Mouse (Mus musculus) hindbrain, embryonic 14.5 days (tissue): Measurements from ENCODE around the gene Lpcat4. TPM values are rescaled to one million over a fixed set of nuclear protein-coding genes. Genes with fewer than 3 reads are reported as not detected.

Experiments used
- ATAC-seq: fragments of 200-750 bp; cut with Nextera tagmentation; 2 replicates; pipeline ENCODE4 v1.8.0; 2017; ENCODE audit warnings: moderate number of reproducible peaks, mild to moderate bottlenecking, moderate TSS enrichment, moderate library complexity; ENCODE audit not compliant: low FRiP score
- DNase-seq: peaks from one replicate; pipeline ENCODE4 v3.0.0-alpha.2; 2015; ENCODE audit warnings: low spot score
- H3K27ac ChIP-seq: fragments of 300-500 bp; sonication (generic); 2 replicates; pipeline ENCODE4 v1.5.1; 2014; ENCODE audit warnings: mild to moderate bottlenecking, moderate library complexity
- H3K27me3 ChIP-seq: fragments of 300-500 bp; sonication (generic); 2 replicates; pipeline ENCODE4 v1.6.1; 2014; ENCODE audit warnings: mild to moderate bottlenecking, low read length, mixed read lengths; ENCODE audit not compliant: control insufficient read depth, insufficient read depth
- H3K36me3 ChIP-seq: fragments of 300-500 bp; sonication (generic); replicated peaks from 2 replicates; pipeline ENCODE4 v1.6.1; 2014; ENCODE audit not compliant: control insufficient read depth, insufficient read depth
- H3K4me1 ChIP-seq: fragments of 300-500 bp; sonication (generic); replicated peaks from 2 replicates; pipeline ENCODE4 v1.6.1; 2014; ENCODE audit warnings: antibody characterized with exemption, low read length, mixed read lengths; ENCODE audit not compliant: control insufficient read depth, insufficient read depth
- H3K4me2 ChIP-seq: fragments of 300-500 bp; sonication (generic); replicated peaks from 2 replicates; pipeline ENCODE4 v1.6.1; 2014; ENCODE audit warnings: mild to moderate bottlenecking, moderate library complexity
- H3K4me3 ChIP-seq: fragments of 300-500 bp; sonication (generic); replicated peaks from 2 replicates; pipeline ENCODE4 v1.5.1; 2014; ENCODE audit warnings: mild to moderate bottlenecking, low read length
- H3K9ac ChIP-seq: fragments of 300-500 bp; sonication (generic); 2 replicates; pipeline ENCODE4 v1.6.1; 2014
- H3K9me3 ChIP-seq: fragments of 300-500 bp; sonication (generic); 2 replicates; pipeline ENCODE4 v1.6.1; 2016; ENCODE audit warnings: low read length; ENCODE audit not compliant: control insufficient read depth
- WGBS: fragments of 180-500 bp; shearing (Covaris S2); extraction: QIAGEN DNeasy Blood & Tissue Kit; methylation state at CpG from one replicate; pipeline ENCODE4 v1.1.7; 2014; 5-methylcytosine and 5-hydroxymethylcytosine counted together
- polyA plus RNA-seq: library from polyadenylated mRNA; unstranded; fragments of >200 nt; fragmentation: Nextera tagmentation; extraction: Ambion mirVana; gene quantifications from 2 replicates; pipeline ENCODE4 v1.2.1, GENCODE M21; 2014

Lpcat4 gene
- polyA plus RNA-seq, 1 experiment from 2014 or later, result 23.1 TPM

- WGBS, result 73% methylated on average over 4 of the region's 4 CpGs
- Histone ChIP-seq H3K9ac (no peak overlapping the region), H3K27me3 (no peaks in the 10 kb centered on the region), H3K4me2 (no peak overlapping the region), H3K36me3 (no peaks in the 10 kb centered on the region), H3K9me3 (no peaks in the 10 kb centered on the region), H3K4me3 (no peak overlapping the region), H3K4me1 (no peaks in the 10 kb centered on the region), H3K27ac (no peak overlapping the region)
- DNase-seq, result no peak
- no peak for ATAC-seq
These were observed 14.9 kb upstream of the Lpcat4 start for GRCm38 (mm10) chr2:112224356-112224755.

GRCm38 (mm10) chr2:112232623-112233022 is 6.6 kb upstream of the Lpcat4 start:
- ATAC-seq, result no peak

GRCm38 (mm10) chr2:112236620-112237019 is 2.6 kb upstream of the Lpcat4 start:
- H3K27me3 ChIP-seq, result no peaks in the 10 kb centered on the region
- H3K4me2 ChIP-seq, result no peak overlapping the region
- H3K27ac ChIP-seq, result no peak overlapping the region
- no peak overlapping the region for H3K9ac ChIP-seq
- peaks cover 15% of the 10 kb centered on the region; the same call in 1 of the 2 replicates for H3K4me1 ChIP-seq
- DNase-seq (no peak), ATAC-seq (no peak)
- 85% methylated on average over 2 of the region's 2 CpGs for WGBS
- no peaks in the 10 kb centered on the region for H3K9me3 ChIP-seq
- no peaks in the 10 kb centered on the region for H3K36me3 ChIP-seq
- H3K4me3 ChIP-seq, result no peak overlapping the region

More at GRCm38 (mm10) chr2:112232623-112233022, 6.6 kb upstream of the Lpcat4 start:
- no peak overlapping the region for H3K27ac ChIP-seq
- no peaks in the 10 kb centered on the region for H3K4me1 ChIP-seq
- no peak overlapping the region for H3K4me2 ChIP-seq
- H3K27me3 ChIP-seq, result no peaks in the 10 kb centered on the region
- WGBS, result 88% methylated on average over 1 of the region's 1 CpGs
- no peak overlapping the region for H3K9ac ChIP-seq
- H3K36me3 ChIP-seq, result no peaks in the 10 kb centered on the region
- H3K4me3 ChIP-seq, result no peak overlapping the region
- DNase-seq, result no peak
- no peaks in the 10 kb centered on the region for H3K9me3 ChIP-seq

GRCm38 (mm10) chr2:112238006-112238405 is 1.3 kb upstream of the Lpcat4 start:
- Histone ChIP-seq H3K27ac (no peak overlapping the region), H3K9ac (no peak overlapping the region), H3K4me1 (peaks cover 15% of the 10 kb centered on the region; the same call in 1 of the 2 replicates), H3K27me3 (no peaks in the 10 kb centered on the region), H3K9me3 (no peaks in the 10 kb centered on the region), H3K4me3 (no peak overlapping the region), H3K4me2 (no peak overlapping the region), H3K36me3 (peaks cover 9% of the 10 kb centered on the region; the same call in 1 of the 2 replicates)
- ATAC-seq (no peak), DNase-seq (no peak)
- 13% methylated on average over 4 of the region's 4 CpGs for WGBS

- Histone ChIP-seq H3K27ac (peak overlapping the region; percentile 99), H3K4me2 (peak overlapping the region; percentile 89), H3K4me1 (peaks cover 15% of the 10 kb centered on the region; the same call in 1 of the 2 replicates), H3K36me3 (peaks cover 23% of the 10 kb centered on the region), H3K27me3 (no peaks in the 10 kb centered on the region), H3K4me3 (peak overlapping the region; percentile 95), H3K9ac (peak overlapping the region; percentile 97), H3K9me3 (no peaks in the 10 kb centered on the region)
- ATAC-seq, result peak; percentile 69
- peak; percentile 57 for DNase-seq
- WGBS, result under 1% methylated on average over 25 of the region's 28 CpGs
These were observed 860 bp downstream of the Lpcat4 start for GRCm38 (mm10) chr2:112239935-112240721.

GRCm38 (mm10) chr2:112241787-112242186 is 2.5 kb downstream of the Lpcat4 start:
- ATAC-seq, result no peak
- DNase-seq, result no peak
- Histone ChIP-seq H3K36me3 (peaks cover 38% of the 10 kb centered on the region), H3K4me2 (no peak overlapping the region), H3K9ac (no peak overlapping the region), H3K27ac (no peak overlapping the region), H3K4me3 (no peak overlapping the region), H3K27me3 (no peaks in the 10 kb centered on the region), H3K4me1 (peaks cover 15% of the 10 kb centered on the region; the same call in 1 of the 2 replicates), H3K9me3 (no peaks in the 10 kb centered on the region)
- 84% methylated on average over 14 of the region's 14 CpGs for WGBS

- Histone ChIP-seq H3K4me1 (peaks cover 10% of the 10 kb centered on the region; the same call in 1 of the 2 replicates), H3K9ac (no peak overlapping the region), H3K27me3 (no peaks in the 10 kb centered on the region), H3K36me3 (peaks cover 56% of the 10 kb centered on the region), H3K4me3 (no peak overlapping the region), H3K9me3 (no peaks in the 10 kb centered on the region), H3K27ac (no peak overlapping the region), H3K4me2 (no peak overlapping the region)
- DNase-seq (no peak), ATAC-seq (no peak)
- 98% methylated on average over 5 of the region's 5 CpGs for WGBS
These were observed 6.0 kb downstream of the Lpcat4 start for GRCm38 (mm10) chr2:112245307-112245706.

GRCm38 (mm10) chr2:112246193-112246592 is 6.9 kb downstream of the Lpcat4 start:
- 94% methylated on average over 6 of the region's 6 CpGs for WGBS
- no peak overlapping the region for H3K27ac ChIP-seq
- H3K27me3 ChIP-seq, result no peaks in the 10 kb centered on the region
- DNase-seq, result no peak
- H3K9ac ChIP-seq, result no peak overlapping the region
- 0 out of 2 replicates have a peak, but pooled peaks cover 2% of the 10 kb centered on the region for H3K4me1 ChIP-seq
- no peak overlapping the region for H3K4me2 ChIP-seq
- no peak overlapping the region for H3K4me3 ChIP-seq
- peaks cover 56% of the 10 kb centered on the region for H3K36me3 ChIP-seq
- ATAC-seq, result no peak
- H3K9me3 ChIP-seq, result no peaks in the 10 kb centered on the region

- Histone ChIP-seq H3K9ac (no peak overlapping the region), H3K27me3 (no peaks in the 10 kb centered on the region), H3K36me3 (peaks cover 54% of the 10 kb centered on the region), H3K4me3 (no peak overlapping the region), H3K9me3 (no peaks in the 10 kb centered on the region), H3K4me1 (no peaks in the 10 kb centered on the region), H3K27ac (no peak overlapping the region), H3K4me2 (no peak overlapping the region)
- no peak for ATAC-seq
- WGBS, result 83% methylated on average over 10 of the region's 10 CpGs
- no peak for DNase-seq
These were observed 8.1 kb downstream of the Lpcat4 start for GRCm38 (mm10) chr2:112247323-112247722.
